Mouse (Mus musculus) midbrain, embryonic 11.5 days (tissue): ENCODE measurements around the gene Slc4a4. TPM values are rescaled to one million over a fixed set of nuclear protein-coding genes. Genes with fewer than 3 reads are reported as not detected.
A peak's percentile ranks its signal among the peaks of the same experiment; 100 is the strongest.

ENCODE experiments used
- ATAC-seq: fragments of 200-750 bp; cut with Nextera tagmentation; 2 replicates; pipeline ENCODE4 v1.8.0; 2017; ENCODE audit warnings: moderate TSS enrichment, moderate library complexity; ENCODE audit not compliant: low FRiP score
- DNase-seq: peaks from one replicate; pipeline ENCODE4 v3.0.0; 2015; ENCODE audit warnings: low spot score; ENCODE audit errors: missing footprints
- H3K27ac ChIP-seq: fragments of 300-500 bp; sonication (generic); 2 replicates; pipeline ENCODE4 v1.5.1; 2014; ENCODE audit warnings: low read depth, low read length
- H3K27me3 ChIP-seq: fragments of 300-500 bp; sonication (generic); 2 replicates; pipeline ENCODE4 v1.6.1; 2014; ENCODE audit warnings: mild to moderate bottlenecking, low read length, moderate library complexity, mixed read lengths; ENCODE audit not compliant: control insufficient read depth, insufficient read depth
- H3K36me3 ChIP-seq: fragments of 300-500 bp; sonication (generic); 2 replicates; pipeline ENCODE4 v1.6.1; 2014; ENCODE audit warnings: mild to moderate bottlenecking, low read length, moderate library complexity, mixed read lengths; ENCODE audit not compliant: control insufficient read depth, insufficient read depth
- H3K4me1 ChIP-seq: fragments of 300-500 bp; sonication (generic); 2 replicates; pipeline ENCODE4 v1.6.1; 2014; ENCODE audit warnings: low read length; ENCODE audit not compliant: control insufficient read depth, insufficient read depth
- H3K4me2 ChIP-seq: fragments of 300-500 bp; sonication (generic); 2 replicates; pipeline ENCODE4 v1.6.1; 2014; ENCODE audit warnings: mild to moderate bottlenecking, moderate library complexity
- H3K4me3 ChIP-seq: fragments of 300-500 bp; sonication (generic); 2 replicates; pipeline ENCODE4 v1.5.1; 2014; ENCODE audit warnings: low read depth, low read length
- H3K9ac ChIP-seq: fragments of 300-500 bp; sonication (generic); 2 replicates; pipeline ENCODE4 v1.6.1; 2014; ENCODE audit warnings: low read length
- H3K9me3 ChIP-seq: fragments of 300-500 bp; sonication (generic); 2 replicates; pipeline ENCODE4 v1.6.1; 2016; ENCODE audit warnings: low read length; ENCODE audit not compliant: control insufficient read depth
- WGBS: fragments of 180-500 bp; shearing (Covaris S2); extraction: QIAGEN DNeasy Blood & Tissue Kit; methylation state at CpG from one replicate; pipeline ENCODE4 v1.1.7; 2014; 5-methylcytosine and 5-hydroxymethylcytosine counted together
- polyA plus RNA-seq: library from polyadenylated mRNA; unstranded; fragments of >200 nt; fragmentation: Nextera tagmentation; extraction: Ambion mirVana; gene quantifications from 2 replicates; pipeline ENCODE4 v1.2.1, GENCODE M21; 2014

Gene Slc4a4
- polyA plus RNA-seq, 1 experiment from 2014 or later: 1.6 TPM

DNA sequence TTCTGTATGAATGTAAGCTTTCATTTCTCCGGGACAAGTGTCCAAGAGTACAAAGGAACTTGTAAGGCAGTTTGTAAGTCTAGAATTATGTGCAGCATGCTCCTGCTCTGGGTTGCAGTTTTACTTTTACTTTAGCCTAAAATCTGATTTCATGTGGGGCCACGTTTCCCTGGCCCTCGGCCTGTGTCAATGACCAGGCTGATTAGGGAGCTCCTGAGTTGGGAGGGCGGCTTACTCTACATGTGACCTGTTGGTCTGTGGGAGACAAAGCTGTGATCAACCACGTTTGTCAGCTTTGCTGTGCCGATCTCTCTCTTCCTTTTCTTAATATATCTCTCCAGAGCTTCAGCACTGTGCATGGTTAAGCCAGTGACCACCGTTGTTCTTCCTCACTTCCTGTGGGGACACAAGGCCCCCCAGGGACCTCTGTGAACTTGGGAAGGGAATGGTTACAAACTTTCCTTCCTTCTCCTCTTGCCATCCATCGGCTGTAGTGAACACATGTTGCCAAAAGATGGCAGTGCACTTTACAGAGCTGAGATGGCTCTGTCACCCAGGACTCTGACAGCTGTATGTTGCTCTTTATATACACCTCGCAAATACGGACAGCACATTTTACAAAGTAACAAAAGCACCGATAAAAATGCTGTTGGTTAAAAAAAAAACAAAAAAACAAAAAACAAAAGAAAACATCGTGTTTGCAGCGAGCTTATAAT, 41.7 kb downstream of the Slc4a4 start:
- ATAC-seq (0 out of 2 replicates have a peak, but pooled peaks have one; percentile 28), DNase-seq (no peak)
- WGBS: 53% methylated on average over 13 of the region's 13 CpGs
- Histone ChIP-seq H3K9ac (no peak overlapping the region), H3K4me1 (peaks cover 5% of the 10 kb centered on the region; the same call in 1 of the 2 replicates), H3K9me3 (no peaks in the 10 kb centered on the region), H3K27ac (no peak overlapping the region), H3K4me3 (no peak overlapping the region), H3K4me2 (no peak overlapping the region), H3K27me3 (no peaks in the 10 kb centered on the region), H3K36me3 (no peaks in the 10 kb centered on the region)

DNA sequence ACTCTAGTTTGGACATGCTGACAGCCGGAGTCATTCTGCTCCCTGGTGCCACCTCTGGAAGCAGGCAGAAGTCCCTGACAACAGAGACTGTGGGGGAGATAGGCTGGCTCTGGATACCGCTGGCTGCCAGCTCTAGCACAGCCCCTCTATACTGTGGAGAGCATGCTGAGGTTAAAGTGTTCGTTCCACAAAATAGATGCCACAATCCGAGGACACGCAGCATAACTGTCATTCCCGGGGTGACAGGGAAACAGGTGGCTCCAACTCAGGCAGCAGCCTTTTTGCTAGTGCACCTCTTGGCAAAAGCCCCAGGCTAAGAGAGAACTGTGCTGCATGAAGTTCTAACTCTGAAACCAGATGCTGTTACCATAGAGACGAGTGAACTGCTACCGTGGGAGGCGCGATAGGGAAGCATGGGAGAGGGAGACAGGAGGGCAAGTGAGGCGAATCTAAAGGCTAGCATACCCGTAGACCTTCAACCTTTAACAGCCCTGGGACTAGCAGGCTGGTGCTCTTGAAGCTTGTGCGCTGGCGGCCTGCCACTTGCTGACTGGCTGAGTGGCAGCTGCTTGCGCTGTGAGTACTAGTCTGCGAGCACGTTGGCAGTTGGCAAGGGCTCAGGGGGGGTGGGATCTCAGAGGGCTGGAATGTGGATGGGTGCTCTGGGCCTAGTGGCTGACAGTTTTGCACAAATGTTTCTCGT, 42.9 kb downstream of the Slc4a4 start:
- ATAC-seq (peak; percentile 76), DNase-seq (peak; percentile 87)
- Histone ChIP-seq H3K9ac (no peak overlapping the region), H3K4me2 (no peak overlapping the region), H3K4me1 (peaks cover 8% of the 10 kb centered on the region; the same call in 1 of the 2 replicates), H3K4me3 (no peak overlapping the region), H3K27me3 (no peaks in the 10 kb centered on the region), H3K27ac (no peak overlapping the region), H3K36me3 (no peaks in the 10 kb centered on the region), H3K9me3 (no peaks in the 10 kb centered on the region)
- WGBS: 48% methylated on average over 18 of the region's 18 CpGs

DNA sequence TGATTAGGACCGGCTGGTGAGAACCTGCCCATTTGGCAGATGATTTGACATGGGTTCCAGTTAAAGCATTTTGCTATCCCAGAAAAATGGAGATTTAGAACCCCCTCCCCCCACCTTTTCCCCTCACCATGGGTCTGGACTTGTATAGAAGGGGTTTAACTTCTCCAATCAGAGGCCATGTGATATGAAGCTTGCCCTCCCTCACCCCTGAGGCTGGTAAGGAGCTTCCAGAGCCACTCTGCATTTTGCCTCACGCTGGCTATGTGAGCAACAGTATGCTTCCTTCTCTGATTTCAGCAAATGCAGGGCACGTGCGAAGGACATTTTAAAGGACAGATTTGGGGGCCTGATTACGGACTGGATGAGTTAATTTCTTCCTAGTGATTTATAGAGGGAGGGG, 43.5 kb downstream of the Slc4a4 start:
- Histone ChIP-seq H3K9ac (no peak overlapping the region), H3K27ac (no peak overlapping the region), H3K4me2 (no peak overlapping the region), H3K4me1 (peaks cover 8% of the 10 kb centered on the region; the same call in 1 of the 2 replicates), H3K27me3 (no peaks in the 10 kb centered on the region), H3K9me3 (no peaks in the 10 kb centered on the region), H3K36me3 (no peaks in the 10 kb centered on the region), H3K4me3 (no peak overlapping the region)
- ATAC-seq (no peak), DNase-seq (no peak)
- WGBS: 84% methylated on average over 5 of the region's 5 CpGs

DNA sequence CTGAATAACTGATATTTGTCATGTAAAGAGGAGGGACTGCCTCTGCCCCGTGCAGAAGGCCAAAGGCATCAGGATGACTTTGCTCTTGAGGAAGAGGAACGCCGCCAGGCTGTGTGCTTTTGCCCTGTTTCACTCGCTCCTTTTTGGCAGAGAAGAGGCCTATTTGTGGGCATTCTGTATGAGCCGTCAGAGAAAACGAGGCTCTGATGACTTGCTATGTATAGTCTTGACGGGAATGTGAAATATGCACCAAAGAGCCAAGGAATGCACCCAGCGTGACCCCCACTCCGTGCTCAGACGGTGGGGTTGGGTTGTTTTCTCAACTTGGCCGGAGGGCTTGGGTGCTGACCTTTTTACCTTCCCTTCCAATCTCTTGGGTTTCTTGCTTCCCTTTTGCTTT, 44.0 kb downstream of the Slc4a4 start:
- 81% methylated on average over 11 of the region's 11 CpGs for WGBS
- H3K4me2 ChIP-seq: no peak overlapping the region
- no peak overlapping the region for H3K9ac ChIP-seq
- H3K27ac ChIP-seq: no peak overlapping the region
- DNase-seq (no peak), ATAC-seq (no peak)
- H3K9me3 ChIP-seq: no peaks in the 10 kb centered on the region
- no peaks in the 10 kb centered on the region for H3K36me3 ChIP-seq
- no peak overlapping the region for H3K4me3 ChIP-seq
- no peaks in the 10 kb centered on the region for H3K27me3 ChIP-seq
- H3K4me1 ChIP-seq: peaks cover 8% of the 10 kb centered on the region; the same call in 1 of the 2 replicates

DNA sequence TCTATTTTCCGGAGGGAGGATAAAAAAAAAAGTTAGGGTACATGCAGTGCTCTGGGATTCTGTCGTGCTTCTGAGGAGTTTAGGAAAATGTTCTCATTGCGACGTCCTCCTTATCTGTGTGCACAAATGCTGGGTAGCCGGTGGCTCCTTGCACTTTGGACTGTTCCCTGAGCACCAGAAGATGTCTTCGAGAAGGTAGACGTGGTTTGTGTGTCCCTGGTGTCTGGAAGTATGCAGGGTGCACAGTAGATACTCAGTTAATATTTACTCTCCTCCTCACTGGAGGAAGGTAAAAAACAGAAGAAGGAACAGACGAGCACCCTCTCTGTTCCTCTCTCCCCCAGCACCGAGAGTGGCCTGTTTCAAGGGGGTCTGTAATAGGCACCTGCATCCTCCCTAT, 44.6 kb downstream of the Slc4a4 start:
- Histone ChIP-seq H3K4me1 (peaks cover 8% of the 10 kb centered on the region; the same call in 1 of the 2 replicates), H3K36me3 (no peaks in the 10 kb centered on the region), H3K9ac (no peak overlapping the region), H3K9me3 (no peaks in the 10 kb centered on the region), H3K27me3 (no peaks in the 10 kb centered on the region), H3K27ac (no peak overlapping the region), H3K4me3 (no peak overlapping the region), H3K4me2 (no peak overlapping the region)
- ATAC-seq: no peak
- DNase-seq: no peak
- 89% methylated on average over 9 of the region's 9 CpGs for WGBS

DNA sequence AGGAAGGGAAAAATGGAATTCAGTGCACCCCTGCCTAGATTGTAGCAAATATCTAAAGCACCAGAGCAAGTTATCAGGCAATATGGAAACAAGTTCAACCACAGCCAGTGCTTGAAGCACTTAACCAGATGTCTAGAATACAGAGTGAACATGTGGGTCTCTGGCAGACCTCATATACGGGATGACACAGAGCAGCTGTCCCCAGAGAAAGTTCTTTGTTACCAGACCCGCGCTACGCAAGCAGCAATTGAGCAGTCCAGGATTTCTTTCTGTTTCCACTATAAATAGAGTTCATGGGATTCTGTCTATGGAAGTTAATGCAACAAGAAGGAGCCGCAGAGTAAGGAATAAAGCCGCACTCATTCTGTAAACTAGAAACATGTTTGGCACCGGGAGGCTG, 46.8 kb downstream of the Slc4a4 start:
- Histone ChIP-seq H3K4me1 (peaks cover 8% of the 10 kb centered on the region; the same call in 1 of the 2 replicates), H3K4me3 (no peak overlapping the region), H3K36me3 (no peaks in the 10 kb centered on the region), H3K27ac (no peak overlapping the region), H3K9ac (no peak overlapping the region), H3K9me3 (no peaks in the 10 kb centered on the region), H3K27me3 (no peaks in the 10 kb centered on the region), H3K4me2 (no peak overlapping the region)
- ATAC-seq: no peak
- DNase-seq: no peak
- WGBS: 76% methylated on average over 7 of the region's 7 CpGs

DNA sequence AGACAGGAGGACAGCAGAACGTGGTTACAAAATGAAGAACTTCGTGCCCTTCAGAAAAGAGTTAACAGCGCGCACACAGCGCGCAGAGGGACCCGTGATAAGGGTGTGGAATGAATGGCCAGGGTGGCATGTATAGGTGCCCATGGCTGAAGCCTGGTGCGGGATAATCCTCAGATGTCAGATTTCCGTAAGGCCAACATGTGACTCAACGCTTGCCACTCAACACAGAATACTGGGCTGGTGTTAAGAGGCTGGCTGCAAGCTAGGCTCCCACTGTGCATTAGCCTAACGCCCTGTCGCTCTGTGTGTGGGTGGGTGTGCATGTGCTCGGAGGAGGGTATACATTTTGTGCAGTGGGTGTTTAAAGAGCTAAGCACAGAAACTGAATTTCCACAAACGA, 47.3 kb downstream of the Slc4a4 start:
- Histone ChIP-seq H3K4me1 (peaks cover 8% of the 10 kb centered on the region; the same call in 1 of the 2 replicates), H3K9me3 (no peaks in the 10 kb centered on the region), H3K4me3 (no peak overlapping the region), H3K27ac (no peak overlapping the region), H3K27me3 (no peaks in the 10 kb centered on the region), H3K36me3 (no peaks in the 10 kb centered on the region), H3K4me2 (no peak overlapping the region), H3K9ac (no peak overlapping the region)
- 0 out of 2 replicates have a peak, but pooled peaks have one; percentile 49 for ATAC-seq
- DNase-seq: no peak
- WGBS: 78% methylated on average over 14 of the region's 14 CpGs

DNA sequence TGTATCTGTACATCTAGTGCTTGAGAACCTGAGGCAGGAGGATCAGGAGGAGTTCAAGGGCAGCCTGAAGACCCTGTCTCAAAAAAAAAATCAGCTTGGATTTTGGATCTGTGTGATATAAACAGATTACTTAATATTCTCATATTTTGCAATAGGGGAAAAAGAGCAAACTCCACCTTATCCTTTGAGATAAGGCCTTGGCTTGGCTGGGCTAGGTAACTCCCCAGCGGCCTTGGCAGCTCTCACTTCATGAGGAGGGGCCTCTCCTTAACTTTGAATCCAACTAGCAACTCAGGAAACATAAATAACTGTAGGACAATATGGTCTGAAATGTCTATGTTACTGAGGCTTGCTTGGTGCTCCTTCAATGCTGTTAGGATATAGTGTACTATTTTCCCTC, 51.6 kb downstream of the Slc4a4 start:
- Histone ChIP-seq H3K27ac (no peak overlapping the region), H3K4me1 (peaks cover 3% of the 10 kb centered on the region; the same call in 1 of the 2 replicates), H3K4me2 (no peak overlapping the region), H3K9me3 (no peaks in the 10 kb centered on the region), H3K27me3 (no peaks in the 10 kb centered on the region), H3K9ac (no peak overlapping the region), H3K36me3 (no peaks in the 10 kb centered on the region), H3K4me3 (no peak overlapping the region)
- ATAC-seq (no peak), DNase-seq (no peak)
- 97% methylated on average over 1 of the region's 1 CpGs for WGBS

DNA sequence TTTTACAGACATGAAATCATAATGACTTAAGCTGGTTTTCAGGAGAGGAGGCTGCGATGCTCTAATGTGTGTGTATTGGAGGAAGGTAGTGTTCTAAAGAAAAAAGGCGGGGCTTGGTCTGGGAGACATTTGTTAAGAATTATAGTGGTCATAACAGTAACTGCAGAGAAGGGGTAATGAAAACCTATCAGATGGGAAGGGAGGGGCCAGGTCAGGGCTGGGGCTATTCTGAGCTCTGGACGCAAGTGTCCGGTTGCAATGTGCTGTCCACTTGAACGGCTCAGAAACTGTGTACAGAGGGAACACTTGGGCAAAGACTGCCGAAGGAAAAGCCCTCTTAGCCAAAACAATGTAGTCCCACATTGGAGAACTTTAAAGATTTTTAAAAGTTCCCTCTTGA, 52.5 kb downstream of the Slc4a4 start:
- WGBS: 71% methylated on average over 6 of the region's 6 CpGs
- no peak overlapping the region for H3K9ac ChIP-seq
- no peak overlapping the region for H3K4me3 ChIP-seq
- H3K27ac ChIP-seq: no peak overlapping the region
- no peaks in the 10 kb centered on the region for H3K27me3 ChIP-seq
- H3K9me3 ChIP-seq: no peaks in the 10 kb centered on the region
- no peaks in the 10 kb centered on the region for H3K36me3 ChIP-seq
- DNase-seq (no peak), ATAC-seq (no peak)
- H3K4me1 ChIP-seq: no peaks in the 10 kb centered on the region
- no peak overlapping the region for H3K4me2 ChIP-seq
